Mouse (Mus musculus): ENCODE measurements around the gene Slc25a39. TPM values are rescaled to one million over a fixed set of nuclear protein-coding genes. Genes with fewer than 3 reads are reported as not detected.

Slc25a39 gene
- polyA plus RNA-seq, 1 experiment: 403 TPM

DNA sequence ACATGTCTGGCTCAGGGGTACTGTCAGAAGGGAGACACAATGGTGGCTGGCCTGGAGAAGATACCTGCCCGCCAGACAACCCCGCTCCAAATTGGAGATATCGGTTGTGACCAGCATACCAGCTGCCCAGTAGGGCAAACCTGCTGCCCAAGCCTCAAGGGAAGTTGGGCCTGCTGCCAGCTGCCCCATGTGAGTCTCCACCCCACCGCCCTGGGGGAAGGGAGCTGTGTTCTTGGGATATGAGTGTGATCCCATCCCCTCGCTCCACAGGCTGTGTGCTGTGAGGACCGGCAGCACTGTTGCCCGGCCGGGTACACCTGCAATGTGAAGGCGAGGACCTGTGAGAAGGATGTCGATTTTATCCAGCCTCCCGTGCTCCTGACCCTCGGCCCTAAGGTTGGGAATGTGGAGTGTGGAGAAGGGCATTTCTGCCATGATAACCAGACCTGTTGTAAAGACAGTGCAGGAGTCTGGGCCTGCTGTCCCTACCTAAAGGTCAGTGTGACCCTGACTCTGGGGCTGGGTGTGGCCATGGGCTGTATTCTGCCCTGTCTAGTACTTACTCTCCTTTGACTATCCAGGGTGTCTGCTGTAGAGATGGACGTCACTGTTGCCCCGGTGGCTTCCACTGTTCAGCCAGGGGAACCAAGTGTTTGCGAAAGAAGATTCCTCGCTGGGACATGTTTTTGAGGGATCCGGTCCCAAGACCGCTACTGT lies 28.2 kb upstream of the Slc25a39 start:
- 94% methylated on average over 18 of the region's 18 CpGs for WGBS
- H3K4me3 ChIP-seq (ENCODE audit: low read depth, low read length): no peak overlapping the region
- TF ChIP-seq POLR2A (IDR thresholded peaks at IDR 0.05; ENCODE audit: low read depth, low read length): no peak
- TF ChIP-seq CTCF (IDR thresholded peaks at IDR 0.05; ENCODE audit: extremely low read depth, insufficient read length, insufficient replicate concordance, low read depth, low read length): no peak

DNA sequence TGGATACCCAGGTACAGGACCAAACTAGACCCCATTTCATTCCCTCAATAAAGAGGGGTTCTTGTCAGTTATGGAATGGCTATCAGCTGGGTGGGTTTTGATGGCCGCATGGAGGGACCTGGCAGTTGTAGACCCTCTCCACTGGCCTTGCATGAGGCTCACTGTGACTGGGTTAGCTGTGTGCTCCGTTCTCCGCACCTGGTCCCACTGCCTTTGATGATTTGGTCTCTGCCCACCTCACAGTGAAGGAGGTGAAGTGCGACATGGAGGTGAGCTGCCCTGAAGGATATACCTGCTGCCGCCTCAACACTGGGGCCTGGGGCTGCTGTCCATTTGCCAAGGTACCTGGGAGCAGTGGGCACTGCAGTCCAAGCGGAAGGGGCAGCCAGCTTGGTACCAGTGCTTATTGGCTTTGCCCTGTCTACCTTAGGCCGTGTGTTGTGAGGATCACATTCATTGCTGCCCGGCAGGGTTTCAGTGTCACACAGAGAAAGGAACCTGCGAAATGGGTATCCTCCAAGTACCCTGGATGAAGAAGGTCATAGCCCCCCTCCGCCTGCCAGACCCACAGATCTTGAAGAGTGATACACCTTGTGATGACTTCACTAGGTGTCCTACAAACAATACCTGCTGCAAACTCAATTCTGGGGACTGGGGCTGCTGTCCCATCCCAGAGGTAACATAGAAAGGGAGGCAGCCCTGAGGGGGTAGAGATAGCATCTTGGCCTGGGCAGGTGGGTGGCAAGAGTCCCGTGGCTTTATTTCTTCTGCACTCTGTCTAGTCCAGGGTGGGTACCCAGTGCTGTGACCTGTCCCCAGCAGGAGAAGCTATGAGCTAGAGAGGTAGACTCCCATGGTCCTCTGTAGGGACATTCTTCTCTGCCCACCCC lies 27.3 kb upstream of the Slc25a39 start:
- WGBS: 89% methylated on average over 11 of the region's 11 CpGs
- Histone ChIP-seq H3K27ac (ENCODE audit: insufficient read depth, low read depth, low read length) (no peak overlapping the region), H3K4me3 (ENCODE audit: low read depth, low read length) (no peak overlapping the region), H3K27me3 (ENCODE audit: control insufficient read depth, insufficient read depth, low read length) (peaks cover 8% of the 10 kb centered on the region; the same call in 1 of the 2 replicates), H3K4me1 (ENCODE audit: control insufficient read depth, insufficient read depth, insufficient read length, low read length) (peaks cover 18% of the 10 kb centered on the region), H3K36me3 (ENCODE audit: control insufficient read depth, insufficient read depth, low read length) (peaks cover 19% of the 10 kb centered on the region)
- no peak for TF ChIP-seq POLR2A (IDR thresholded peaks at IDR 0.05; ENCODE audit: low read depth, low read length)
- TF ChIP-seq CTCF (IDR thresholded peaks at IDR 0.05; ENCODE audit: extremely low read depth, insufficient read length, insufficient replicate concordance, low read depth, low read length): no peak

More for the DNA sequence above, 28.2 kb upstream of the Slc25a39 start:
- H3K36me3 ChIP-seq (ENCODE audit: control insufficient read depth, insufficient read depth, low read length): peaks cover 19% of the 10 kb centered on the region
- peaks cover 18% of the 10 kb centered on the region for H3K4me1 ChIP-seq (ENCODE audit: control insufficient read depth, insufficient read depth, insufficient read length, low read length)
- H3K27ac ChIP-seq (ENCODE audit: insufficient read depth, low read depth, low read length): no peak overlapping the region
- peaks cover 8% of the 10 kb centered on the region; the same call in 1 of the 2 replicates for H3K27me3 ChIP-seq (ENCODE audit: control insufficient read depth, insufficient read depth, low read length)

DNA sequence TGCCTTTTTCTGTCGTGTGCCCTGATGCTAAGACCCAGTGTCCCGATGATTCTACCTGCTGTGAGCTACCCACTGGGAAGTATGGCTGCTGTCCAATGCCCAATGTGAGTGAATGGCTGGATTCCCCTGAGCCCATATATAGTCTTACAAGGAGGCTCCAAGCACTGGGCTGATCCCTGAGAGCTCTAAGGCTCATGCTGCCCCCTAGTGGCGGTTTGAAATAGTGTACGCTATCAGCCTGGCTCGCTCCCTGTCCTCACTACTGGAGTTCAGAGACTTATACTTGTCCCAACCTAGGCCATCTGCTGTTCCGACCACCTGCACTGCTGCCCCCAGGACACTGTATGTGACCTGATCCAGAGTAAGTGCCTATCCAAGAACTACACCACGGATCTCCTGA lies 26.7 kb upstream of the Slc25a39 start:
- WGBS: 15% methylated on average over 7 of the region's 7 CpGs
- Histone ChIP-seq H3K4me3 (ENCODE audit: low read depth, low read length) (no peak overlapping the region), H3K4me1 (ENCODE audit: control insufficient read depth, insufficient read depth, insufficient read length, low read length) (peaks cover 18% of the 10 kb centered on the region), H3K27me3 (ENCODE audit: control insufficient read depth, insufficient read depth, low read length) (peaks cover 8% of the 10 kb centered on the region; the same call in 1 of the 2 replicates), H3K36me3 (ENCODE audit: control insufficient read depth, insufficient read depth, low read length) (peaks cover 19% of the 10 kb centered on the region), H3K27ac (ENCODE audit: insufficient read depth, low read depth, low read length) (no peak overlapping the region)
- TF ChIP-seq POLR2A (IDR thresholded peaks at IDR 0.05; ENCODE audit: low read depth, low read length) (no peak; the same call in 1 of the 2 replicates), CTCF (IDR thresholded peaks at IDR 0.05; ENCODE audit: extremely low read depth, insufficient read length, insufficient replicate concordance, low read depth, low read length) (peak; percentile 79; the same call in 1 of the 2 replicates)

DNA sequence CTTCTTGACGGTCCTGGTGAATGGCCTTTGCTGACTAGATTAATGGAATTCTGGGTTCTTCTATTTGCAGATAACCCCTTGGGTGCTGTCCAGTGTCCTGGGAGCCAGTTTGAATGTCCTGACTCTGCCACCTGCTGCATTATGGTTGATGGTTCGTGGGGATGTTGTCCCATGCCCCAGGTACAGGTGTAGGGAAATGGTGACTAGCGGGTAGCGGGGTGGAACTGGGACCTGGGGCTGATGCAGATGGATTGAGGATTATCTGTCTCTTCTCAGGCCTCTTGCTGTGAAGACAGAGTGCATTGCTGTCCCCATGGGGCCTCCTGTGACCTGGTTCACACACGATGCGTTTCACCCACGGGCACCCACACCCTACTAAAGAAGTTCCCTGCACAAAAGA lies 26.1 kb upstream of the Slc25a39 start:
- no peak for TF ChIP-seq POLR2A (IDR thresholded peaks at IDR 0.05; ENCODE audit: low read depth, low read length)
- TF ChIP-seq CTCF (IDR thresholded peaks at IDR 0.05; ENCODE audit: extremely low read depth, insufficient read length, insufficient replicate concordance, low read depth, low read length): no peak
- peaks cover 4% of the 10 kb centered on the region; the same call in 1 of the 2 replicates for H3K27me3 ChIP-seq (ENCODE audit: control insufficient read depth, insufficient read depth, low read length)
- WGBS: 92% methylated on average over 7 of the region's 7 CpGs
- no peak overlapping the region for H3K4me3 ChIP-seq (ENCODE audit: low read depth, low read length)
- H3K36me3 ChIP-seq (ENCODE audit: control insufficient read depth, insufficient read depth, low read length): peaks cover 19% of the 10 kb centered on the region
- H3K4me1 ChIP-seq (ENCODE audit: control insufficient read depth, insufficient read depth, insufficient read length, low read length): peaks cover 18% of the 10 kb centered on the region
- H3K27ac ChIP-seq (ENCODE audit: insufficient read depth, low read depth, low read length): no peak overlapping the region

DNA sequence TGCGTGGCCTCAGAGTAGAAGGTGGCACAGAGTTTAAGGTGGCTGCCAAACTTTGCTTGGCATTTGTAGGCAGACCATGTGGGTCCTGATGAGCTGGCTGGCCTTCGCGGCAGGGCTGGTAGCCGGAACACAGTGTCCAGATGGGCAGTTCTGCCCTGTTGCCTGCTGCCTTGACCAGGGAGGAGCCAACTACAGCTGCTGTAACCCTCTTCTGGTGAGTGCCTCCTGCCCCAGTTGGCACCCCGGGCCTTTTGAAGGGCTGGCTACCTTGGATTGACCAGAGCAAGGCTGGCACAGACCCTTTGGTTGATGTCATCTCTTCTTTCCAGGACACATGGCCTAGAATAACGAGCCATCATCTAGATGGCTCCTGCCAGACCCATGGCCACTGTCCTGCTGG lies 25.1 kb upstream of the Slc25a39 start:
- Histone ChIP-seq H3K27ac (ENCODE audit: insufficient read depth, low read depth, low read length) (peak overlapping the region; percentile 25; the same call in 1 of the 2 replicates), H3K36me3 (ENCODE audit: control insufficient read depth, insufficient read depth, low read length) (peaks cover 19% of the 10 kb centered on the region), H3K4me3 (ENCODE audit: low read depth, low read length) (peak overlapping the region; percentile 44), H3K27me3 (ENCODE audit: control insufficient read depth, insufficient read depth, low read length) (no peaks in the 10 kb centered on the region), H3K4me1 (ENCODE audit: control insufficient read depth, insufficient read depth, insufficient read length, low read length) (peaks cover 14% of the 10 kb centered on the region)
- TF ChIP-seq CTCF (IDR thresholded peaks at IDR 0.05; ENCODE audit: extremely low read depth, insufficient read length, insufficient replicate concordance, low read depth, low read length) (no peak), POLR2A (IDR thresholded peaks at IDR 0.05; ENCODE audit: low read depth, low read length) (no peak)
- whole genome bisulfite sequencing: 79% methylated on average over 6 of the region's 6 CpGs

DNA sequence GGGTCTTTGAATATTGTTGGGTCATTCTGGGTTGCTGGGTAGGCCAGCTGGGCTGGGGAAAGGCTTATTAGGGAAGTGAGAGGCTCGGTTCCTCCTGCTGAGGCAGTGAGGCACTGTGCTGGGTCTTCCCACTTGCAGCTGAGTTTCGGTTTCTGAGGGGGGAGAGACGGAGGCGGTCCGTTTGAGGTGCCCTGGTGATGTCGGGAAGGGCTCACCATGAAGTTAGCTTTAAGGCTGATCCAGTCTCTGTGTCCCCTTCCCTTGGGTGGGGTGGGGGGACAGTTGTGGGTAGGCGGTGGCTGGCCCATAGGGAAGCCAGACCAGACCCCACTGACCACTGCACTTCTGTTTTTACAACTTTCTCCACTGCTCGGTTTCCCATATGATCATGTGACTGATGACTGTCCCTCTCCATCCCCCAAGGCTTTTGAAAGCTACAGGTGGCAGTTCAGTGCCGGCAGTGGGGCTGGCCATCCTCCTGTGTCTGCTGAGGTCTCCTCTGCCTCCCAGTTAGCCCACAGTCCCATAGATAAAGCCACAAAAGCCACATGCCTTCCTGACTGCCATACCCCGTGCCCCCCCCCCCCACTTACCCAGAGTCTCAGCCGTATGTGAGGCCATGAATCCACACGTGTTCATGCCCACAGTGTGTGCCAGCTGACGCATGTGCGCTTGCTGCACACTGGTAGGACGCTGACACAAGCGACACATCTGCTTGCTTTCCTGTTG lies 24.5 kb upstream of the Slc25a39 start:
- H3K27me3 ChIP-seq (ENCODE audit: control insufficient read depth, insufficient read depth, low read length): no peaks in the 10 kb centered on the region
- H3K36me3 ChIP-seq (ENCODE audit: control insufficient read depth, insufficient read depth, low read length): peaks cover 19% of the 10 kb centered on the region
- TF ChIP-seq CTCF (IDR thresholded peaks at IDR 0.05; ENCODE audit: extremely low read depth, insufficient read length, insufficient replicate concordance, low read depth, low read length) (no peak), POLR2A (IDR thresholded peaks at IDR 0.05; ENCODE audit: low read depth, low read length) (no peak; the same call in 1 of the 2 replicates)
- H3K4me3 ChIP-seq (ENCODE audit: low read depth, low read length): peak overlapping the region; percentile 44
- WGBS: 53% methylated on average over 16 of the region's 16 CpGs
- H3K4me1 ChIP-seq (ENCODE audit: control insufficient read depth, insufficient read depth, insufficient read length, low read length): peaks cover 9% of the 10 kb centered on the region
- peak overlapping the region; percentile 56 for H3K27ac ChIP-seq (ENCODE audit: insufficient read depth, low read depth, low read length)
